Mouse (Mus musculus) central nervous system, embryonic 18 days (tissue): ENCODE data around the gene Olfr190. TPM values are rescaled to one million over a fixed set of nuclear protein-coding genes. Genes with fewer than 3 reads are reported as not detected.

Experiments used
- polyA plus RNA-seq: library from polyadenylated mRNA; depleted of rRNA; stranded (reverse); fragments of >200 nt; gene quantifications from 2 replicates; pipeline ENCODE4 v1.2.3, GENCODE M21; 2012; rRNA removed

Olfr190 gene
- polyA plus RNA-seq, result not detected in 2 replicates

DNA sequence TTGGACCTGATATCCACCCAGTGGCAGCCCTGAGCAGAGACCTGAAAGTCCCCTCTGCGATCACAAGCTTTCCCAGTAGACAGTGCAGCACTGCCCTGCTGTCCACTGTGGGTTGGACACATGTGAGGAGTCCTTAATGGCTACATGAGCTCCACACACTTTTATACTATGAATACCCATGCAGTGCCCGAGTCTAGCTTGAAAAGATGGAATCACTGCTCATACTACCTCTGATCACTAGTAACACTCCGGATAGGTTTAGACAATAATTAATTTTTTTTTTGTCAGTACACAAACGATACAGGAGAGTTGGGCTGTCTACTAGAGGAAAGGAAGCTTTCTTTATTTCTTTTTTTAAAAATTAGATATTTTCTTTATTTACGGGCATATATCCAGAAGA is at the start of gene Olfr190:
Olfr190 (minus strand) TSS at position 101 of the 400 bp plus-strand sequence.

DNA sequence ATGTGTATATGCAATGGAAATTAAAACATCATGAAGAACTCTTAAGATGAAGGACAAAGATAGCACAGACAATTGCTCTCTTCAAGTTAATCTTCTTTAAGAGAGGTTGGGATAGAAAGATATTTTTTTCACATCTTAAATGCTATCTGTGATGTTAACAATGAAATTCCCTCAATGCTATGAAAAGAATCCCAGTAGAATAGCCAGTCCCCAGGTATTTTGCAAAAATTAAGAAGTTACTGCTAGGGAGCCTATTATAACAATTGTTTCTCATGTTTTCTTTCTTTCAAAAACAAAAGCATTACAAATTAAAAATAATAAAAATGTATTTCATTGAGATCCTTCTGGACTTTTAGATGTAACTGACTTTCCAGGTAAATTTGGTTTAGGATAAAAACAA is 43.2 kb upstream of the Olfr190 start, which contains the start of gene Olfr194:
Olfr194 (minus strand) TSS at position 101 of the 400 bp plus-strand sequence.

DNA sequence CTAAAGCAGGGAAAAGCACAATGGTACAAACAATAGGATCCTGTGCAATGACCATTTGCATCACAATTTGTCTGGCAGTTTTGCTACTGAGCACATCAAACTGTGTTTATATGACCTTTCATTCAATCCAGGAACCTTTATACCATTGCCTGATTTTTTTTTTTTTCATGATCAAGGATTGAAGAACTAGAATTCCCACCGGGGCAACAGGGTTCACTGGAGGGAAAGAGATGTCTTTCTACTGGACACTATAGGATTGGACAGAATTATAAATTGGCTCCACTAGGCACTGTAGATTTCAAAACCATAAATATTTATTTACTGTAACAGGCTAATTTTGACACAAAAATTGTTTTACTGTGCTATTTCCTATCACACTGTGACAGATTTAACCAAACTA is 34.0 kb upstream of the Olfr190 start, which contains the start of gene Olfr193:
Olfr193 (minus strand) TSS at position 101 of the 400 bp plus-strand sequence.

DNA sequence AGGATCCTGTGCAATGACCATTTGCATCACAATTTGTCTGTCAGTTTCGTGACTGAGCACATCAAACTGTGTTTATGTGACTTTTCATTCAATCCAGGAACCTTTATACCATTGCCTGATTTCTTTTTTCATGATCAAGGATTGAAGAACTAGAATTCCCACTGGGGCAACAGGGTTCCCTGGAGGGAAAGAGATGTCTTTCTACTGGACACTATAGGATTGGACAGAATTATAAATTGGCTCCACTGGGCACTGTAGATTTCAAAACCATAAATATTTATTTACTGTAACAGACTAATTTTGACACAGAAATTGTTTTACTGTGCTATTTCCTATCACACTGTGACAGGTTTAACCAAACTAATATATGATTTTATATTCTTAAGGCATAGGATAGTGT is 11.9 kb upstream of the Olfr190 start, which contains the start of gene Olfr191:
Olfr191 (minus strand) TSS at position 101 of the 400 bp plus-strand sequence.

DNA sequence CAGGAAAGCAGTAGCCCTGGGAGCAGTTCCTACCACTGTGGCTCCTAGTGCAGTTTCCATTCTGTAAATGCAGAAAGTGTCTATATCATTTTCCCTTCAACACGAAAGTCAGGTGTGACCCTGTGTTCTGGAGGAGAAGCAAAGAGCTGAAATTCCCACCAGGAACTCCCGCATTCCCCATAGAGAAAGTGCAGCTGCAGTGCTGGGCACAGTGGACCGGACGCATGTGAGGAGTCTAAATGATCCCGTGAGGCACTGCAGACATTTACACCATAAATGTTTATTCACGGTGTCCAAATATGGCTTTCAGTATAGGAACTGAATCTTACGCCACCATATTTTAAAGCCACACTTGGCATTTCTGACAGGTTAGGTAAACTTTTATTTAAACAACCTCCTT is 38.1 kb downstream of the Olfr190 start, which contains the start of gene Olfr187:
Olfr187 (minus strand) TSS at position 58 of the 400 bp plus-strand sequence.

DNA sequence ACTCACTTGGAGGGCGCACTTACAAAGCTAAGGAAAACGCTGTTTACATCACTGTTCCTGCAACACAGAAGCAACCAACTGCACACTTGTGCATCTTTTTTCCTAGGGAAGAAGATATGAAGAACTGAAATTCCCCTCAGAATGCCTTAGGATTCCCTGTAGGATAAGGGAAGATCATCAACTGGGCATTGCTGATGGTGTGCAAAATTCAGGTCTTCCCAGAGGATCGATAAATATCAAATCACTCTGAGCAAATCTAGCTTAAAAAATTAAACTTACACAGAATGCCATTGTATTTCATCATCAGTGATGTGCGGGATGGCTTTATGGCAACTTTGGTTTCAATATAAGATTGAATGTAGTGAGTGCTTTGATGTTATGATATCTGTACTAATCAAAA is 47.6 kb downstream of the Olfr190 start, which contains the start of gene Olfr186:
Olfr186 (minus strand) TSS at position 101 of the 400 bp plus-strand sequence.

Other genes starting within 250 kb of the Olfr190 start
- gene Olfr177, start 203.2 kb downstream of the Olfr190 start, polyA plus RNA-seq, result not detected in 2 replicates
- gene Olfr178, start 185.9 kb downstream of the Olfr190 start, polyA plus RNA-seq, result not detected in 2 replicates
- not detected in 2 replicates for gene Olfr181, start 149.2 kb downstream of the Olfr190 start, polyA plus RNA-seq
- gene Olfr180, start 148.6 kb downstream of the Olfr190 start, polyA plus RNA-seq, result not detected in 2 replicates
- not detected in 2 replicates for gene Olfr183, start 82.6 kb downstream of the Olfr190 start, polyA plus RNA-seq
- gene Olfr186, start 47.7 kb downstream of the Olfr190 start, polyA plus RNA-seq, result not detected in 2 replicates
- not detected in 2 replicates for gene Olfr187, start 38.2 kb downstream of the Olfr190 start, polyA plus RNA-seq
- gene Olfr191, start 11.8 kb upstream of the Olfr190 start, polyA plus RNA-seq, result not detected in 2 replicates
- gene Olfr193, start 33.9 kb upstream of the Olfr190 start, polyA plus RNA-seq, result not detected in 2 replicates
- gene Olfr194, start 43.1 kb upstream of the Olfr190 start, polyA plus RNA-seq, result not detected in 2 replicates
- not detected in 2 replicates for gene Olfr195, start 69.0 kb upstream of the Olfr190 start, polyA plus RNA-seq
- not detected in 2 replicates for gene Olfr196, start 92.4 kb upstream of the Olfr190 start, polyA plus RNA-seq
- not detected in 2 replicates for gene Olfr198, start 125.5 kb upstream of the Olfr190 start, polyA plus RNA-seq
- not detected in 2 replicates for gene Olfr199, start 141.8 kb upstream of the Olfr190 start, polyA plus RNA-seq
- 0.01 TPM in 1 of 2 replicates, not detected in the other for gene Olfr201, start 194.6 kb upstream of the Olfr190 start, polyA plus RNA-seq
- gene Olfr202, start 208.8 kb upstream of the Olfr190 start, polyA plus RNA-seq, result not detected in 2 replicates
- not detected in 2 replicates for gene Olfr203, start 220.9 kb upstream of the Olfr190 start, polyA plus RNA-seq
- not detected in 2 replicates for gene Olfr204, start 240.2 kb upstream of the Olfr190 start, polyA plus RNA-seq